Mouse (Mus musculus) thymus, postnatal 0 days (tissue): ENCODE data around the gene Chchd1. TPM values are rescaled to one million over a fixed set of nuclear protein-coding genes. Genes with fewer than 3 reads are reported as not detected.

Experiments
- microRNA-seq: library from miRNA; unstranded; fragments of <30 nt; microRNA quantifications from one replicate; pipeline ENCODE4, GENCODE M21; 2016; ENCODE audit warnings: borderline number of aligned reads
- polyA plus RNA-seq: library from polyadenylated mRNA; unstranded; fragments of >200 nt; fragmentation: Nextera tagmentation; extraction: Ambion mirVana; gene quantifications from 2 replicates; pipeline ENCODE4 v1.2.1, GENCODE M21; 2015

Gene Chchd1
- polyA plus RNA-seq, 1 experiment from 2014 or later = 235 TPM

Small RNA genes lying within 50 kb of the gene (microRNA-seq; reads per million reads assigned to microRNA genes)
- 1.2 reads per million for gene Mir6946

Other genes starting within 250 kb of the Chchd1 start
- 43.5 and 47.3 TPM in 2 replicates for gene Anxa7, start 222.9 kb upstream of the Chchd1 start, polyA plus RNA-seq
- 1.4 and 1.9 TPM in 2 replicates for gene Mss51, start 206.1 kb upstream of the Chchd1 start, polyA plus RNA-seq
- 52.8 and 65.4 TPM in 2 replicates for gene Ppp3cb, start 156.4 kb upstream of the Chchd1 start, polyA plus RNA-seq
- 1.6 and 1.8 TPM in 2 replicates for gene Usp54, start 61.9 kb upstream of the Chchd1 start, polyA plus RNA-seq
- gene Myoz1, start 46.5 kb upstream of the Chchd1 start, polyA plus RNA-seq = 0.52 and 0.59 TPM in 2 replicates
- gene Synpo2l, start 34.7 kb upstream of the Chchd1 start, polyA plus RNA-seq = 0.22 and 0.30 TPM in 2 replicates
- gene Sec24c, start 28.7 kb upstream of the Chchd1 start, polyA plus RNA-seq = 52.2 and 56.8 TPM in 2 replicates
- gene Fut11, start 8.0 kb upstream of the Chchd1 start, polyA plus RNA-seq = 12.2 and 13.3 TPM in 2 replicates
- gene Zswim8, start 4.5 kb downstream of the Chchd1 start, polyA plus RNA-seq = 11.3 and 16.1 TPM in 2 replicates
- gene Ndst2, start 31.6 kb downstream of the Chchd1 start, polyA plus RNA-seq = 9.2 and 9.8 TPM in 2 replicates
- gene Camk2g, start 91.1 kb downstream of the Chchd1 start, polyA plus RNA-seq = 53.2 and 56.4 TPM in 2 replicates
- 3.5 and 3.7 TPM in 2 replicates for gene Plau, start 133.7 kb downstream of the Chchd1 start, polyA plus RNA-seq
- gene Vcl, start 226.4 kb downstream of the Chchd1 start, polyA plus RNA-seq = 6.4 and 6.6 TPM in 2 replicates